Mouse (Mus musculus) kidney, embryonic 14.5 days (tissue): ENCODE results near the gene Tgfbrap1. TPM values are rescaled to one million over a fixed set of nuclear protein-coding genes. Genes with fewer than 3 reads are reported as not detected.
A peak's percentile ranks its signal among the peaks of the same experiment; 100 is the strongest.

Experiments
- ATAC-seq: fragments of 200-750 bp; cut with Nextera tagmentation; 2 replicates; pipeline ENCODE4 v1.8.0; 2017; ENCODE audit warnings: moderate number of reproducible peaks, mild to moderate bottlenecking, moderate TSS enrichment, moderate library complexity; ENCODE audit not compliant: low FRiP score, low TSS enrichment
- H3K27ac ChIP-seq: fragments of 300-500 bp; sonication (generic); 2 replicates; pipeline ENCODE4 v1.5.1; 2014; ENCODE audit warnings: low read depth, mild to moderate bottlenecking, low read length, moderate library complexity, mixed read lengths
- H3K27me3 ChIP-seq: fragments of 300-500 bp; sonication (generic); 2 replicates; pipeline ENCODE4 v1.6.1; 2014; ENCODE audit warnings: mild to moderate bottlenecking, low read length; ENCODE audit not compliant: control insufficient read depth, insufficient read depth
- H3K36me3 ChIP-seq: fragments of 300-500 bp; sonication (generic); 2 replicates; pipeline ENCODE4 v1.6.1; 2014; ENCODE audit warnings: low read length, mixed read lengths; ENCODE audit not compliant: control insufficient read depth, insufficient read depth
- H3K4me1 ChIP-seq: fragments of 300-500 bp; sonication (generic); 2 replicates; pipeline ENCODE4 v1.6.1; 2014; ENCODE audit warnings: low read length, mixed read lengths; ENCODE audit not compliant: control insufficient read depth, insufficient read depth
- H3K4me2 ChIP-seq: fragments of 300-500 bp; sonication (generic); replicated peaks from 2 replicates; pipeline ENCODE4 v1.6.1; 2014; ENCODE audit warnings: low read depth, mild to moderate bottlenecking, low read length
- H3K4me3 ChIP-seq: fragments of 300-500 bp; sonication (generic); 2 replicates; pipeline ENCODE4 v1.5.1; 2014; ENCODE audit warnings: mild to moderate bottlenecking, low read length
- H3K9ac ChIP-seq: fragments of 300-500 bp; sonication (generic); 2 replicates; pipeline ENCODE4 v1.6.1; 2014; ENCODE audit warnings: low read depth, mild to moderate bottlenecking, low read length, moderate library complexity
- H3K9me3 ChIP-seq: fragments of 300-500 bp; sonication (generic); 2 replicates; pipeline ENCODE4 v1.6.1; 2016; ENCODE audit warnings: low read length; ENCODE audit not compliant: control insufficient read depth
- WGBS: fragments of 180-500 bp; shearing (Covaris S2); extraction: QIAGEN DNeasy Blood & Tissue Kit; methylation state at CpG from one replicate; pipeline ENCODE4 v1.1.7; 2014; 5-methylcytosine and 5-hydroxymethylcytosine counted together
- polyA plus RNA-seq: library from polyadenylated mRNA; unstranded; fragments of >200 nt; fragmentation: Nextera tagmentation; extraction: Ambion mirVana; gene quantifications from 2 replicates; pipeline ENCODE4 v1.2.1, GENCODE M21; 2014

Tgfbrap1 gene
- polyA plus RNA-seq, 1 experiment from 2014 or later = 13.6 TPM

- 85% methylated on average over 4 of the region's 4 CpGs for WGBS
- no peak for ATAC-seq
- H3K9ac ChIP-seq = no peak overlapping the region
- H3K27me3 ChIP-seq = no peaks in the 10 kb centered on the region
- no peak overlapping the region for H3K27ac ChIP-seq
- no peak overlapping the region for H3K4me3 ChIP-seq
- no peak overlapping the region for H3K4me2 ChIP-seq
- H3K4me1 ChIP-seq = no peaks in the 10 kb centered on the region
- no peaks in the 10 kb centered on the region for H3K9me3 ChIP-seq
- H3K36me3 ChIP-seq = peaks cover 49% of the 10 kb centered on the region
Measured at GRCm38 (mm10) chr1:43124726-43125125, 26.3 kb upstream of the Tgfbrap1 start.

- Histone ChIP-seq H3K9me3 (no peaks in the 10 kb centered on the region), H3K9ac (no peak overlapping the region), H3K4me1 (no peaks in the 10 kb centered on the region), H3K27ac (no peak overlapping the region), H3K4me2 (no peak overlapping the region), H3K4me3 (no peak overlapping the region), H3K27me3 (no peaks in the 10 kb centered on the region), H3K36me3 (peaks cover 42% of the 10 kb centered on the region)
- 92% methylated on average over 2 of the region's 2 CpGs for WGBS
- no peak for ATAC-seq
Measured at GRCm38 (mm10) chr1:43122616-43123015, 24.2 kb upstream of the Tgfbrap1 start.

GRCm38 (mm10) chr1:43120950-43121349 lies 22.5 kb upstream of the Tgfbrap1 start:
- no peaks in the 10 kb centered on the region for H3K9me3 ChIP-seq
- H3K27me3 ChIP-seq = no peaks in the 10 kb centered on the region

GRCm38 (mm10) chr1:43117435-43117834 lies 19.0 kb upstream of the Tgfbrap1 start:
- Histone ChIP-seq H3K4me1 (no peaks in the 10 kb centered on the region), H3K4me2 (no peak overlapping the region), H3K4me3 (no peak overlapping the region), H3K9me3 (no peaks in the 10 kb centered on the region), H3K27ac (no peak overlapping the region), H3K27me3 (no peaks in the 10 kb centered on the region), H3K9ac (no peak overlapping the region), H3K36me3 (peaks cover 49% of the 10 kb centered on the region)
- ATAC-seq = no peak
- 98% methylated on average over 8 of the region's 8 CpGs for WGBS

More at GRCm38 (mm10) chr1:43120950-43121349, 22.5 kb upstream of the Tgfbrap1 start:
- Histone ChIP-seq H3K4me3 (no peak overlapping the region), H3K9ac (no peak overlapping the region), H3K27ac (no peak overlapping the region), H3K36me3 (peaks cover 42% of the 10 kb centered on the region), H3K4me1 (no peaks in the 10 kb centered on the region), H3K4me2 (no peak overlapping the region)
- WGBS = 95% methylated on average over 5 of the region's 5 CpGs
- no peak for ATAC-seq

GRCm38 (mm10) chr1:43112882-43113281 lies 14.4 kb upstream of the Tgfbrap1 start:
- H3K9ac ChIP-seq = no peak overlapping the region
- H3K36me3 ChIP-seq = peaks cover 59% of the 10 kb centered on the region
- WGBS = 93% methylated on average over 2 of the region's 2 CpGs
- H3K27me3 ChIP-seq = no peaks in the 10 kb centered on the region
- H3K9me3 ChIP-seq = no peaks in the 10 kb centered on the region
- H3K4me2 ChIP-seq = no peak overlapping the region
- no peak overlapping the region for H3K4me3 ChIP-seq
- ATAC-seq = no peak
- H3K4me1 ChIP-seq = no peaks in the 10 kb centered on the region
- no peak overlapping the region for H3K27ac ChIP-seq

- no peak overlapping the region for H3K4me2 ChIP-seq
- no peak overlapping the region for H3K4me3 ChIP-seq
- peaks cover 49% of the 10 kb centered on the region for H3K36me3 ChIP-seq
- no peak for ATAC-seq
- no peak overlapping the region for H3K27ac ChIP-seq
- H3K9ac ChIP-seq = no peak overlapping the region
- H3K27me3 ChIP-seq = no peaks in the 10 kb centered on the region
- WGBS = 57% methylated on average over 4 of the region's 4 CpGs
- no peaks in the 10 kb centered on the region for H3K9me3 ChIP-seq
- H3K4me1 ChIP-seq = no peaks in the 10 kb centered on the region
Measured at GRCm38 (mm10) chr1:43110556-43110955, 12.1 kb upstream of the Tgfbrap1 start.

GRCm38 (mm10) chr1:43108729-43109128 lies 10.3 kb upstream of the Tgfbrap1 start:
- Histone ChIP-seq H3K4me2 (no peak overlapping the region), H3K4me3 (no peak overlapping the region), H3K27me3 (no peaks in the 10 kb centered on the region), H3K27ac (no peak overlapping the region), H3K36me3 (peaks cover 32% of the 10 kb centered on the region), H3K9ac (no peak overlapping the region), H3K4me1 (no peaks in the 10 kb centered on the region), H3K9me3 (no peaks in the 10 kb centered on the region)
- 83% methylated on average over 2 of the region's 2 CpGs for WGBS
- ATAC-seq = no peak

- WGBS = 97% methylated on average over 2 of the region's 2 CpGs
- peaks cover 5% of the 10 kb centered on the region; the same call in 1 of the 2 replicates for H3K36me3 ChIP-seq
- no peaks in the 10 kb centered on the region for H3K27me3 ChIP-seq
- H3K4me1 ChIP-seq = peaks cover 4% of the 10 kb centered on the region; the same call in 1 of the 2 replicates
- ATAC-seq = no peak
- no peak overlapping the region for H3K4me3 ChIP-seq
- H3K9me3 ChIP-seq = no peaks in the 10 kb centered on the region
- no peak overlapping the region for H3K4me2 ChIP-seq
- H3K27ac ChIP-seq = no peak overlapping the region
- no peak overlapping the region for H3K9ac ChIP-seq
Measured at GRCm38 (mm10) chr1:43094206-43094605, 4.2 kb downstream of the Tgfbrap1 start.

GRCm38 (mm10) chr1:43092056-43093015 lies 6.1 kb downstream of the Tgfbrap1 start:
- peak overlapping the region; percentile 59 for H3K27ac ChIP-seq
- no peaks in the 10 kb centered on the region for H3K27me3 ChIP-seq
- H3K9me3 ChIP-seq = no peaks in the 10 kb centered on the region
- H3K4me1 ChIP-seq = peaks cover 4% of the 10 kb centered on the region; the same call in 1 of the 2 replicates
- H3K4me2 ChIP-seq = peak overlapping the region; percentile 89
- WGBS = under 1% methylated on average over 98 of the region's 102 CpGs
- peak overlapping the region; percentile 76 for H3K4me3 ChIP-seq
- ATAC-seq = peak; percentile 88
- peak overlapping the region; percentile 87 for H3K9ac ChIP-seq
- peaks cover 5% of the 10 kb centered on the region; the same call in 1 of the 2 replicates for H3K36me3 ChIP-seq
